Mouse (Mus musculus) stomach, postnatal 0 days (tissue): ENCODE data around the gene Rnf220.

ENCODE experiments used
- CTCF ChIP-seq: IDR thresholded peaks from 2 replicates; pipeline ENCODE4 v1.5.1; 2016; ENCODE audit warnings: antibody characterized with exemption, low read depth, mild to moderate bottlenecking, moderate library complexity
- EP300 ChIP-seq: optimal IDR thresholded peaks from 2 replicates; pipeline ENCODE3; 2016; ENCODE audit warnings: antibody characterized with exemption

GRCm38 (mm10) chr4:117483931-117484255 lies 13.0 kb downstream of the Rnf220 start:
- TF ChIP-seq CTCF (no peak), EP300 (no peak)
